Mouse (Mus musculus): ENCODE measurements at regions not wholly inside any gene's neighbourhood (a gene's known extent, or its start where the extent isn't known, plus 50 kb on each side); places are given as distances from the start of the nearest gene placed in this dataset.

DNA sequence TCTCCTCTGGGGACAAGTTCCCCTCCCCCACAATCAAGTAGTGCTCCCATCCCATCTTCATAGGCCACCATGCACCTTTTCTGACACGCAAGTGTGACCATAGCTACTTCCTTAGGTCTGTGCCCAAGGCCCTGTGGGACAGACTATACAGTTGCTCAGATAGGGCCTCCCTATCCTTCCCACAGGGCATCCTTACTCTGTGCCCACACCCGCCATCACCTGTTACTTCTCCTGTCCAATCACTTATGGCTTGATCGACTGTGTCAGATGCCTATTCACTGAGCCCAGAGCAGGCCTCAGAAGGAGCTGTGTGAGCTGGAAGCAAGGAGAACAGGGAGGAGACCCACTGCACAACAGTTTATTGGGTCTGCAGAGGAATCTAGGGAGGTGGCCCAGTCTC lies 56.6 kb upstream of the Lrpap1 start:
- DNase-seq = no peak

GRCm38 (mm10) chr5:35160929-35161815 lies 55.6 kb upstream of the Lrpap1 start:
- no peak for DNase-seq

- no peak for DNase-seq
Measured at GRCm38 (mm10) chr5:35159854-35160253, 54.3 kb upstream of the Lrpap1 start.

- DNase-seq = peak; percentile 77
Measured at GRCm38 (mm10) chr5:35159178-35159661, 53.7 kb upstream of the Lrpap1 start.

- DNase-seq = no peak
Measured at GRCm38 (mm10) chr5:35158346-35159047, 52.9 kb upstream of the Lrpap1 start.

GRCm38 (mm10) chr5:35156371-35156770 lies 50.8 kb upstream of the Lrpap1 start:
- no peak for DNase-seq

DNA sequence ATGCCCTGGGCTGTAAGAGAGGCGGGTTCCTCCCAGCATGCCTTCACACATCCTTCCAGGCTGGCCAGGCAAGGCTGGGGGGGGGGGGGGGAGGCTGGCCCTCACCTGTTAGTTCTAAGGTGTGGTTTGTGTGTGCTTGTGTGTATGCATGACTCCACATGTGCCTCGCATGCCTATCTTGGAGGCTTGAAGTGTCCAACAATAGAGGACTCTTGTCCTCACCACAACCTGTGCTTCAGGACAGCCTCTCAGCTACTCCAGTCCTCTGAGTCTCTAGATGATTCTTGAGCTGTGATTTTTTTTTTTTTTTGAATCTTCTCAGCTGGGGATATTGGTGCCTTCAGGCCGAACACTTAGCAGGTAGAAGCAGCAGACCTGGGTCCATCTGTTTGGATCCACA lies 50.2 kb upstream of the Lrpap1 start:
- DNase-seq = no peak
